Mouse (Mus musculus) neutrophil, adult 59 days (primary cell): Measurements from ENCODE around the gene Muc5ac. TPM values are rescaled to one million over a fixed set of nuclear protein-coding genes. Genes with fewer than 3 reads are reported as not detected.

Experiments used
- total RNA-seq, 2 experiments: library from RNA; stranded (reverse); gene quantifications; 1 replicate in 1 of 2; 2 replicates in 1 of 2; pipeline ENCODE4 v1.2.4; 2023

Gene Muc5ac
- total RNA-seq, result not detected

GRCm38 (mm10) chr7:141788677-141789452, at the start of gene Muc5ac:
TSS of gene Muc5ac (plus strand) at chr7:141788972.

GRCm38 (mm10) chr7:141838779-141839178, 50.0 kb downstream of the Muc5ac start, which contains the start of gene Muc5b:
TSS of gene Muc5b (plus strand) at chr7:141839070.

Other genes starting within 250 kb of the Muc5ac start
- gene Chid1, start 249.1 kb upstream of the Muc5ac start, total RNA-seq, result 10 to 100 TPM; 14.7 to 26.4 TPM
- gene Ap2a2, start 226.8 kb upstream of the Muc5ac start, total RNA-seq, result 10 to 100 TPM; 89.6 to 89.9 TPM
- under 1 TPM; 0.11 to 0.53 TPM for gene Muc6, start 133.7 kb upstream of the Muc5ac start, total RNA-seq
- under 1 TPM in 1 of 2 experiments, not detected in 1; 0.42 TPM for gene Muc2, start 98.6 kb upstream of the Muc5ac start, total RNA-seq
- gene Muc5b, start 50.1 kb downstream of the Muc5ac start, total RNA-seq, result not detected
- gene Tollip, start 129.5 kb downstream of the Muc5ac start, total RNA-seq, result 10 to 100 TPM; 68.2 to 70.2 TPM
- gene Brsk2, start 160.8 kb downstream of the Muc5ac start, total RNA-seq, result not detected